In the genomic region with DNA sequence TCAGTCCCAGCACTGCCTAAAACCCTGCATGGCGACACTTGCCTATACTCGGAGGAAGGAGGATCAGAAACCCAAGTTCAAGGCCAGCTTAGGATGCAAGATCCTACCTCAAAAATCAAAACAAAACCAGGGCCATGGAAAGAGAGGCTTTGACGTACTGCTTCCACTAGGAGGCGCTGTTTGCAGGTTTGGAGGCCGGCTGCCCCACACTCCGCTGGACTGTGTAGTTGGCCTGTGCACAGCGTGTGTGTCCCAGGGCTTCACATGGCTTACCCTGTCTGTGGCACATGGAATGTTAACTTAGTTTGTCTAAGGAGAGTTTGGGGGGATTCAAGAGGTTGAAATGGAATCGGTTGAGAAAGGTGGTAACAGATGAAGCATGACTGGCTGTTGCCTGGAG, we compare ENCODE assay signal across 8 mouse cellular contexts. TPM values are rescaled to one million over a fixed set of nuclear protein-coding genes. Genes with fewer than 3 reads are reported as not detected.
DNase-seq lines count a peak whose midpoint lies in the region; ATAC-seq and TF ChIP-seq lines count a peak whose summit lies in the region.
"Had no signal": no experiment of that assay in that cellular context is flagged by ENCODE, and none has a peak within 500 bp of the region (broad histone marks: within the 10 kb centered on the region; RNA-seq: fewer than 3 reads in every experiment).

No protein-coding gene starts in this region.

- H3K9ac ChIP-seq in liver, postnatal 0 days (replicated peaks) = no peak overlapping the region

- H3K27ac ChIP-seq in liver, postnatal 0 days (ENCODE audit: low read depth) = no peak overlapping the region

- DNase-seq in right cerebral cortex, adult 2 months (ENCODE audit: low spot score in 2 of 2) = peak; percentile 11
- DNase-seq in right cerebral cortex, postnatal 25 days = no peak
- peak; percentile 62 to 69 for DNase-seq in adrenal gland, adult 18-20 months (ENCODE audit: low spot score in 2 of 2)
- DNase-seq in cerebellum, postnatal 4 days (ENCODE audit: low spot score in 2 of 2) = peak; percentile 45 to 61
- peak; percentile 87 for DNase-seq in induced T-regulatory cell, adult 2 months (ENCODE audit: low read depth)
- peak; percentile 79 for DNase-seq in liver, postnatal 0 days
- peak; percentile 58 for DNase-seq in retina, postnatal 7 days (ENCODE audit: low read depth, low spot score)

- ATAC-seq in liver, postnatal 0 days = peak; percentile 66

- no peak for TF ChIP-seq EP300 in liver, postnatal 0 days (IDR thresholded peaks at IDR 0.05; ENCODE audit: low read depth)

- H3K4me3 ChIP-seq in liver, postnatal 0 days (ENCODE audit: low read depth, low read length) = no peak overlapping the region

- H3K27me3 ChIP-seq in liver, postnatal 0 days (ENCODE audit: insufficient read depth, low read length) = no peaks in the 10 kb centered on the region

- WGBS in liver, postnatal 0 days (ENCODE audit: insufficient replicate concordance) = 14% methylated on average over 8 of the region's 8 CpGs

- H3K4me2 ChIP-seq in liver, postnatal 0 days (ENCODE audit: low read depth, low read length) = no peak overlapping the region

- no peaks in the 10 kb centered on the region for H3K9me3 ChIP-seq in liver, postnatal 0 days (ENCODE audit: low read length)

- peaks cover 14% of the 10 kb centered on the region for H3K36me3 ChIP-seq in liver, postnatal 0 days (replicated peaks; ENCODE audit: insufficient read depth, low read length)

- H3K4me1 ChIP-seq in liver, postnatal 0 days (ENCODE audit: insufficient read depth) = no peaks in the 10 kb centered on the region

- peak; percentile 98 for TF ChIP-seq CTCF in liver, postnatal 0 days (IDR thresholded peaks at IDR 0.05; ENCODE audit: low read depth)

RNA-seq across cellular contexts. Expression of a gene that starts 8.3 kb away (rescaled TPM):
- total RNA-seq in adrenal gland, adult 18-20 months (2021) = 10 to 100 TPM; 42.2 to 43.2 TPM
- polyA plus RNA-seq in liver, postnatal 0 days (2015; fragmentation: Nextera tagmentation; extraction: Ambion mirVana) = 7.1 and 7.2 TPM in 2 replicates

RNA-seq across cellular contexts. Expression of a gene that starts 22.2 kb away (rescaled TPM):
- under 1 TPM; 0.19 to 0.50 TPM for total RNA-seq in adrenal gland, adult 18-20 months (2021)
- 8.7 and 9.1 TPM in 2 replicates for polyA plus RNA-seq in liver, postnatal 0 days (2015; fragmentation: Nextera tagmentation; extraction: Ambion mirVana)
- total RNA-seq: left cerebral cortex, adult 18-20 months had no signal

RNA-seq across cellular contexts. Expression of a gene that starts 26.1 kb away (rescaled TPM):
- 10 to 100 TPM in 1 of 2 experiments, not detected in 1; 10.0 TPM for total RNA-seq in adrenal gland, adult 18-20 months (2021)
- 2.2 and 34.1 TPM in 2 replicates for polyA plus RNA-seq in liver, postnatal 0 days (2015; fragmentation: Nextera tagmentation; extraction: Ambion mirVana)

RNA-seq across cellular contexts. Expression of a gene that starts 38.4 kb away (rescaled TPM):
- total RNA-seq in adrenal gland, adult 18-20 months (2021) = 10 to 100 TPM; 56.2 to 60.8 TPM
- 13.5 and 13.7 TPM in 2 replicates for polyA plus RNA-seq in liver, postnatal 0 days (2015; fragmentation: Nextera tagmentation; extraction: Ambion mirVana)

RNA-seq across cellular contexts. Expression of a gene that starts 40.3 kb away (rescaled TPM):
- 1 to 10 TPM; 5.1 to 6.0 TPM for total RNA-seq in adrenal gland, adult 18-20 months (2021)
- polyA plus RNA-seq in liver, postnatal 0 days (2015; fragmentation: Nextera tagmentation; extraction: Ambion mirVana) = 1.4 and 1.5 TPM in 2 replicates
